Mouse (Mus musculus) liver, embryonic 12.5 days (tissue): ENCODE measurements around the gene Myl6. TPM values are rescaled to one million over a fixed set of nuclear protein-coding genes. Genes with fewer than 3 reads are reported as not detected.

Experiments used
- ATAC-seq: fragments of 200-750 bp; cut with Nextera tagmentation; 2 replicates; pipeline ENCODE4 v1.8.0; 2017; ENCODE audit warnings: moderate number of reproducible peaks, mild to moderate bottlenecking, moderate library complexity
- H3K27ac ChIP-seq: fragments of 300-500 bp; sonication (generic); 2 replicates; pipeline ENCODE4 v1.5.1; 2016; ENCODE audit warnings: mild to moderate bottlenecking
- H3K27me3 ChIP-seq: fragments of 300-500 bp; sonication (generic); replicated peaks from 2 replicates; pipeline ENCODE4 v1.6.1; 2016; ENCODE audit warnings: mild to moderate bottlenecking, moderate library complexity
- H3K36me3 ChIP-seq: fragments of 300-500 bp; sonication (generic); 2 replicates; pipeline ENCODE4 v1.6.1; 2016; ENCODE audit warnings: mild to moderate bottlenecking, moderate library complexity
- H3K4me1 ChIP-seq: fragments of 300-500 bp; sonication (generic); 2 replicates; pipeline ENCODE4 v1.6.1; 2016
- H3K4me2 ChIP-seq: fragments of 300-500 bp; sonication (generic); 2 replicates; pipeline ENCODE4 v1.6.1; 2016; ENCODE audit warnings: mild to moderate bottlenecking, moderate library complexity
- H3K4me3 ChIP-seq: fragments of 300-500 bp; sonication (generic); 2 replicates; pipeline ENCODE4 v1.5.1; 2016; ENCODE audit warnings: mild to moderate bottlenecking, moderate library complexity
- H3K9ac ChIP-seq: fragments of 300-500 bp; sonication (generic); 2 replicates; pipeline ENCODE4 v1.6.1; 2016; ENCODE audit warnings: mild to moderate bottlenecking, moderate library complexity
- H3K9me3 ChIP-seq: fragments of 300-500 bp; sonication (generic); replicated peaks from 2 replicates; pipeline ENCODE4 v1.6.1; 2016; ENCODE audit warnings: mild to moderate bottlenecking, moderate library complexity
- WGBS: fragments of 180-500 bp; shearing (Covaris S2); methylation state at CpG from one replicate; pipeline ENCODE4 v1.1.7; 2016; ENCODE audit not compliant: insufficient replicate concordance; 5-methylcytosine and 5-hydroxymethylcytosine counted together
- polyA plus RNA-seq: library from polyadenylated mRNA; unstranded; fragments of >200 nt; fragmentation: Nextera tagmentation; extraction: Ambion mirVana; gene quantifications from 2 replicates; pipeline ENCODE4 v1.2.1, GENCODE M21; 2016

Myl6 gene
- 533 and 540 TPM in 2 replicates for polyA plus RNA-seq

DNA sequence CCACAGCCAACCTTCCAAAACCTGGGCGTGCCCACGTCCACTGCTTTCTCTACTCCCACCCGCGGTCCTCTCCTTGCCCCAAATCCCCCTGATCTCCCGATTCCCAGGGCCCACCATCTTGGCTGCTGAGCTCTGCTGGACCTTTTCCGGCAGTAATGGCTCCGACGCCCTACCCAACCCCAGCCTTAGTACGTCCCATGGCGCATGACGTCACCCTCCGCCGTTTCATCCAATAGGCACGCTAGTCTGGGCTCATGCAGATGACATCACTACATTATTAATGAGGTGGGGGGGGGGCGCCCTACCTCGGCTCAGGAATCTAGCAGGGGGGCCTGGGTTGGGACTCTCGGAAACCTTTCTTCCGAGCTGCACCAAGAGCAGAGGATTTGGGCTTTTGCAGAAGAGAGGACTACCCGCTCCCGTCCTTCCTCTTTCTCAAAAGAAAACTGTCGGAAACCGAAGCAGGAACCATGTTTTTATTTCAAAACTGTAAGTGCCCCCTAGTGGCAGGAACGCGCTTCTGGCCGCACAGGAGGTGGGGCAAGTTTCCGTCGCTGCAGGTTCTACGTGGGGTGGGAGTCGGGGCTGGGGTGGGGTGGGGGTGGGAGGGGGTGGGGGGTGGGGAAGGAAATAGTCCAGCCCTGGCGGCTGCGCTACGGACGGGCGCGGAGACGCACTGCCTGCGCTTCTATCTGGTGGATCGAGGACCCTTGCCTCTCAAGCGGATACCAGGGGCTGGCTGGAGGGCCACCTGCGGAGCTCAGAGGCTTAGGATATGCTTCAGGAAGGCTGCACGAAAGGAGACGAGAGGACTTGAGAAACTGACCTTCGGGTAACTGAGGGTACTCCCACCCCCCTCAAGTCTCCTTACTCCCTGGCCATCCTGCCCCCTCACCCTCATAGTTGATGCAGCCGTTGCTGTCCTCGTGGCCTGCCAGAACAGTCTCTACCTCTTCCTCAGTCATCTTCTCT lies at the start of gene Myl6:
Myl6 (minus strand) TSS at position 451 of the 972 bp plus-strand sequence.
- Histone ChIP-seq H3K27ac (peak within 1 kb of the TSS; percentile 90), H3K9ac (peak within 1 kb of the TSS; percentile 88), H3K4me3 (peak within 1 kb of the TSS; percentile 86), H3K27me3 (no peaks in the 10 kb centered on the region), H3K36me3 (peaks cover 35% of the 10 kb centered on the region), H3K4me2 (peak within 1 kb of the TSS; percentile 92), H3K9me3 (no peaks in the 10 kb centered on the region), H3K4me1 (peaks cover 65% of the 10 kb centered on the region)
- WGBS: under 1% methylated on average over 45 of the region's 45 CpGs
- ATAC-seq: peak; percentile 88

- H3K9me3 ChIP-seq: no peaks in the 10 kb centered on the region
- H3K36me3 ChIP-seq: peaks cover 45% of the 10 kb centered on the region
- 81% methylated on average over 2 of the region's 2 CpGs for WGBS
- peaks cover 19% of the 10 kb centered on the region for H3K4me1 ChIP-seq
- H3K4me3 ChIP-seq: no peak overlapping the region
- no peaks in the 10 kb centered on the region for H3K27me3 ChIP-seq
- no peak overlapping the region for H3K9ac ChIP-seq
- no peak for ATAC-seq
- H3K27ac ChIP-seq: no peak overlapping the region
- H3K4me2 ChIP-seq: no peak overlapping the region
These were observed 49.2 kb upstream of the Myl6 start for GRCm38 (mm10) chr10:128543100-128543499.

DNA sequence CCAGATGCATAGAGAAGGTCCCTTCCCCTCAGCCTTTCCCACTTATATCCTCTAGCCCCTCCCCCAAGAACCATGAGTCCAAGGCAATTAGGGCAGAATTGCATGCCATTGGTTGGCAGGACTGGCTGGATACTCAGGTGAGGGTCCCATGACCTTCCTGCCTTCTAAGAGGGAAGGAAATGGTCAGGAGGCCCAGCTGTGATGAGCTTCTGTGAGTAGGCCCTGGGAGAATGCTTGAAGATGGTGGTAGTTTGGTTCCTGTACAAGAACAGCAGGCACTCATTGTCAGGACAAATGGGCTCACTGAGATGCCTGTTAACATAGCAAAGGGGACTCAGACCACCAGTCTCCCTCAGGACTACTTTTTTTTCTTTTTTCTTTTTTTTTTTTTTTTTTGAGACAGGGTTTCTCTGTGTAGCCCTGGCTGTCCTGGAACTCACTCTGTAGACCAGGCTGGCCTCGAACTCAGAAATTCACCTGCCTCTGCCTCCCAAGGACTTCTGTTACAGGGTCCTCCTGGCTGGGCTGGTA lies 44.5 kb upstream of the Myl6 start:
- Histone ChIP-seq H3K27ac (no peak overlapping the region), H3K4me1 (peaks cover 24% of the 10 kb centered on the region), H3K9ac (no peak overlapping the region), H3K9me3 (no peaks in the 10 kb centered on the region), H3K27me3 (no peaks in the 10 kb centered on the region), H3K36me3 (peaks cover 17% of the 10 kb centered on the region), H3K4me2 (no peak overlapping the region), H3K4me3 (no peak overlapping the region)
- WGBS: 93% methylated on average over 1 of the region's 1 CpGs
- ATAC-seq: no peak

- no peaks in the 10 kb centered on the region for H3K27me3 ChIP-seq
- H3K9ac ChIP-seq: peak overlapping the region; percentile 58
- peaks cover 24% of the 10 kb centered on the region for H3K4me1 ChIP-seq
- peak; percentile 94 for ATAC-seq
- no peaks in the 10 kb centered on the region for H3K9me3 ChIP-seq
- H3K36me3 ChIP-seq: 0 out of 2 replicates have a peak, but pooled peaks cover under 1% of the 10 kb centered on the region
- peak overlapping the region; percentile 33 for H3K4me3 ChIP-seq
- 15% methylated on average over 18 of the region's 18 CpGs for WGBS
- peak overlapping the region; percentile 60 for H3K4me2 ChIP-seq
- peak overlapping the region; percentile 59 for H3K27ac ChIP-seq
These were observed 42.5 kb upstream of the Myl6 start for GRCm38 (mm10) chr10:128536266-128536940.

DNA sequence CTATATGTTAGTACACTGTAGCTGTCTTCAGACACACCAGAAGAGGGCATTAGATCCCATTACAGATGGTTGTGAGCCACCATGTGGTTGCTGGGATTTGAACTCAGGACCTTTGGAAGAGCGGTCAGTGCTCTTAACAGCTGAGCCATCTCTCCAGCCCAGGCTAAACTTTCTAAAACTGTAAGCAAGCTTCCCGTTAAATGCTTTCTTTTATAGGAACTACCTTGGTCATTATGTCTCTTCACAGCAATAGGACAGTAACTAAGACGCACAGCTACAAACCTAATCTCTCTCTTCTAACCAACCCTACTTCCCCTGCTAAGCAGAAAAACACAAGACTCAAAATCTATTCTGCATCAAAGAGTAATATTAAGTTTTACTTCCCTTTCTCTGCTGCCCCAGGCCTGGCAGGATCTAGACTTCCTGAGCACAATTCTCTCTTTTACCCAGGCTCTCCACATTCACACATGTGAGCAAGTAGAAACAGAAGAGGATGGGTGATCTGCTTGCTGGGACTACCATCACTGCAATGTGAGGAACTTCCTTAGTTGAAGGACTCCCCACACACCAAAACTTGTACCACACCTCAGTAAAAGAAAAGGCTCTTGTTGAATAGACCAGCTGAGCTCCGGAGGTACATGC lies 41.8 kb upstream of the Myl6 start:
- Histone ChIP-seq H3K9me3 (no peaks in the 10 kb centered on the region), H3K36me3 (no peaks in the 10 kb centered on the region), H3K4me2 (peak overlapping the region; percentile 60), H3K4me3 (peak overlapping the region; percentile 33), H3K27me3 (no peaks in the 10 kb centered on the region), H3K9ac (peak overlapping the region; percentile 58), H3K4me1 (peaks cover 24% of the 10 kb centered on the region), H3K27ac (peak overlapping the region; percentile 59)
- 0 out of 2 replicates have a peak, but pooled peaks have one; percentile 9 for ATAC-seq
- WGBS: 71% methylated on average over 4 of the region's 4 CpGs

- H3K4me2 ChIP-seq: no peak overlapping the region
- H3K4me1 ChIP-seq: peaks cover 24% of the 10 kb centered on the region
- no peak overlapping the region for H3K4me3 ChIP-seq
- H3K36me3 ChIP-seq: no peaks in the 10 kb centered on the region
- no peak overlapping the region for H3K27ac ChIP-seq
- 59% methylated on average over 2 of the region's 2 CpGs for WGBS
- H3K9ac ChIP-seq: no peak overlapping the region
- no peak for ATAC-seq
- H3K9me3 ChIP-seq: no peaks in the 10 kb centered on the region
- H3K27me3 ChIP-seq: no peaks in the 10 kb centered on the region
These were observed 41.3 kb upstream of the Myl6 start for GRCm38 (mm10) chr10:128535206-128535605.

- peak overlapping the region; percentile 83 for H3K4me3 ChIP-seq
- peaks cover 5% of the 10 kb centered on the region for H3K27me3 ChIP-seq
- 25% methylated on average over 28 of the region's 28 CpGs for WGBS
- peaks cover 10% of the 10 kb centered on the region; the same call in 1 of the 2 replicates for H3K36me3 ChIP-seq
- H3K9me3 ChIP-seq: no peaks in the 10 kb centered on the region
- peaks cover 35% of the 10 kb centered on the region for H3K4me1 ChIP-seq
- H3K27ac ChIP-seq: peak overlapping the region; percentile 78
- peak overlapping the region; percentile 68 for H3K9ac ChIP-seq
- peak overlapping the region; percentile 100 for H3K4me2 ChIP-seq
- ATAC-seq: peak; percentile 38; the same call in 1 of the 2 replicates
These were observed 32.7 kb upstream of the Myl6 start for GRCm38 (mm10) chr10:128526366-128527356.

- H3K9ac ChIP-seq: peak within 1 kb of the TSS; percentile 90
- H3K4me2 ChIP-seq: peak within 1 kb of the TSS; percentile 100
- WGBS: 1% methylated on average over 37 of the region's 37 CpGs
- H3K4me3 ChIP-seq: peak within 1 kb of the TSS; percentile 83
- no peaks in the 10 kb centered on the region for H3K9me3 ChIP-seq
- peaks cover 17% of the 10 kb centered on the region for H3K36me3 ChIP-seq
- H3K27me3 ChIP-seq: peaks cover 5% of the 10 kb centered on the region
- H3K27ac ChIP-seq: peak within 1 kb of the TSS; percentile 92
- H3K4me1 ChIP-seq: peaks cover 35% of the 10 kb centered on the region
- peak; percentile 96 for ATAC-seq
These were observed 31.8 kb upstream of the Myl6 start, which contains the start of gene Esyt1 for GRCm38 (mm10) chr10:128525671-128526308. TSS of gene Esyt1 (minus strand) at chr10:128525871.

GRCm38 (mm10) chr10:128524732-128525662 lies 31.1 kb upstream of the Myl6 start:
- H3K27me3 ChIP-seq: peaks cover 5% of the 10 kb centered on the region
- H3K9me3 ChIP-seq: no peaks in the 10 kb centered on the region
- ATAC-seq: peak; percentile 12
- H3K9ac ChIP-seq: peak overlapping the region; percentile 90
- peak overlapping the region; percentile 100 for H3K4me2 ChIP-seq
- WGBS: 1% methylated on average over 58 of the region's 58 CpGs
- H3K4me1 ChIP-seq: peaks cover 35% of the 10 kb centered on the region
- peak overlapping the region; percentile 83 for H3K4me3 ChIP-seq
- H3K36me3 ChIP-seq: peaks cover 25% of the 10 kb centered on the region
- peak overlapping the region; percentile 92 for H3K27ac ChIP-seq
